Mouse (Mus musculus) frontal cortex, adult (tissue): ENCODE measurements around the gene Eif4e1b.

ENCODE experiments used
- ATAC-seq: cut with Nextera tagmentation; 2 replicates; pipeline ENCODE4 v1.9.2; 2017; ENCODE audit warnings: mild to moderate bottlenecking, moderate library complexity, mixed read lengths; ENCODE audit not compliant: low TSS enrichment

Eif4e1b gene

GRCm38 (mm10) chr13:54783698-54784097, at the start of gene Eif4e1b:
Gene Eif4e1b, plus strand, starts transcription at chr13:54783998.
- ATAC-seq, result no peak

GRCm38 (mm10) chr13:54736931-54737330, 46.9 kb upstream of the Eif4e1b start:
- no peak for ATAC-seq

- peak; percentile 53 for ATAC-seq
Observed at GRCm38 (mm10) chr13:54737488-54738212, 46.1 kb upstream of the Eif4e1b start.

- no peak; the same call in 1 of the 2 replicates for ATAC-seq
Observed at GRCm38 (mm10) chr13:54738213-54738601, 45.6 kb upstream of the Eif4e1b start.

- ATAC-seq, result no peak
Observed at GRCm38 (mm10) chr13:54746110-54746509, 37.7 kb upstream of the Eif4e1b start.

- no peak for ATAC-seq
Observed at GRCm38 (mm10) chr13:54746896-54747295, 36.9 kb upstream of the Eif4e1b start.

- no peak for ATAC-seq
Observed at GRCm38 (mm10) chr13:54748190-54748589, 35.6 kb upstream of the Eif4e1b start.

GRCm38 (mm10) chr13:54748721-54749060, 35.1 kb upstream of the Eif4e1b start:
- ATAC-seq, result no peak

GRCm38 (mm10) chr13:54749061-54749863, 34.5 kb upstream of the Eif4e1b start:
- peak; percentile 42 for ATAC-seq

GRCm38 (mm10) chr13:54749864-54750411, 33.9 kb upstream of the Eif4e1b start, which contains the start of gene Gprin1:
Gene Gprin1, minus strand, starts transcription at chr13:54749874.
- ATAC-seq, result no peak

GRCm38 (mm10) chr13:54750699-54751098, 33.1 kb upstream of the Eif4e1b start:
- ATAC-seq, result no peak

- ATAC-seq, result peak; percentile 41
Observed at GRCm38 (mm10) chr13:54752656-54753055, 31.1 kb upstream of the Eif4e1b start.

GRCm38 (mm10) chr13:54753733-54754132, 30.1 kb upstream of the Eif4e1b start:
- no peak for ATAC-seq

GRCm38 (mm10) chr13:54754169-54755080, 29.4 kb upstream of the Eif4e1b start:
- ATAC-seq, result no peak

GRCm38 (mm10) chr13:54755201-54755830, 28.5 kb upstream of the Eif4e1b start:
- ATAC-seq, result 0 out of 2 replicates have a peak, but pooled peaks have one; percentile 14

GRCm38 (mm10) chr13:54756156-54756712, 27.6 kb upstream of the Eif4e1b start:
- ATAC-seq, result no peak

GRCm38 (mm10) chr13:54757093-54757830, 26.5 kb upstream of the Eif4e1b start:
- ATAC-seq, result no peak

GRCm38 (mm10) chr13:54758045-54758755, 25.6 kb upstream of the Eif4e1b start:
- peak; percentile 54 for ATAC-seq

- ATAC-seq, result no peak
Observed at GRCm38 (mm10) chr13:54758756-54759470, 24.9 kb upstream of the Eif4e1b start.
